Mouse (Mus musculus) urinary bladder, postnatal 4 days (tissue): ENCODE measurements around the gene Kera.

Source experiments
- DNase-seq, 2 experiments: peaks; one replicate each; pipeline ENCODE4 v3.0.0; 2021 to 2022; ENCODE audit warnings: low spot score in 2 of 2

Kera gene

GRCm38 (mm10) chr10:97606579-97606978, at the start of gene Kera:
Kera (plus strand) TSS chr10:97606879.
- DNase-seq: no peak

GRCm38 (mm10) chr10:97564957-97565856, 41.5 kb upstream of the Kera start, which contains the start of gene Lum:
Lum (plus strand) TSS chr10:97565128.
- DNase-seq: no peak

- DNase-seq: no peak
Observed at GRCm38 (mm10) chr10:97567489-97568135, 39.1 kb upstream of the Kera start.

- no peak for DNase-seq
Observed at GRCm38 (mm10) chr10:97582543-97583231, 24.0 kb upstream of the Kera start.

- DNase-seq: no peak
Observed at GRCm38 (mm10) chr10:97584176-97584575, 22.5 kb upstream of the Kera start.

GRCm38 (mm10) chr10:97587159-97587558, 19.5 kb upstream of the Kera start:
- no peak for DNase-seq

- DNase-seq: no peak
Observed at GRCm38 (mm10) chr10:97589574-97589973, 17.1 kb upstream of the Kera start.

GRCm38 (mm10) chr10:97591036-97591435, 15.6 kb upstream of the Kera start:
- DNase-seq: no peak

GRCm38 (mm10) chr10:97591685-97592084, 15.0 kb upstream of the Kera start:
- DNase-seq: no peak

GRCm38 (mm10) chr10:97595680-97596079, 11.0 kb upstream of the Kera start:
- DNase-seq: no peak

- no peak for DNase-seq
Observed at GRCm38 (mm10) chr10:97601744-97602143, 4.9 kb upstream of the Kera start.

GRCm38 (mm10) chr10:97603256-97603655, 3.4 kb upstream of the Kera start:
- no peak for DNase-seq

- DNase-seq: no peak
Observed at GRCm38 (mm10) chr10:97622328-97622727, 15.6 kb downstream of the Kera start.

- DNase-seq: no peak
Observed at GRCm38 (mm10) chr10:97624381-97624780, 17.7 kb downstream of the Kera start.

GRCm38 (mm10) chr10:97625116-97625515, 18.4 kb downstream of the Kera start:
- no peak for DNase-seq

GRCm38 (mm10) chr10:97626543-97626942, 19.9 kb downstream of the Kera start:
- no peak for DNase-seq

- no peak for DNase-seq
Observed at GRCm38 (mm10) chr10:97631061-97631460, 24.4 kb downstream of the Kera start.

GRCm38 (mm10) chr10:97641926-97642325, 35.2 kb downstream of the Kera start:
- no peak for DNase-seq

- no peak for DNase-seq
Observed at GRCm38 (mm10) chr10:97643768-97644167, 37.1 kb downstream of the Kera start, which contains the start of gene Epyc. Epyc (plus strand) TSS chr10:97644068.

- DNase-seq: no peak
Observed at GRCm38 (mm10) chr10:97650334-97650733, 43.7 kb downstream of the Kera start.

- DNase-seq: no peak
Observed at GRCm38 (mm10) chr10:97659489-97659888, 52.8 kb downstream of the Kera start.
